Mouse (Mus musculus) forebrain, embryonic 13.5 days (tissue): ENCODE results near the gene Zbtb18. TPM values are rescaled to one million over a fixed set of nuclear protein-coding genes. Genes with fewer than 3 reads are reported as not detected.

Experiments used
- ATAC-seq: fragments of 200-750 bp; cut with Nextera tagmentation; 2 replicates; pipeline ENCODE4 v1.8.0; 2017
- H3K27ac ChIP-seq: fragments of 300-500 bp; sonication (generic); 2 replicates; pipeline ENCODE4 v1.5.1; 2015; ENCODE audit warnings: inconsistent platforms, mild to moderate bottlenecking, moderate library complexity
- H3K27me3 ChIP-seq: fragments of 300-500 bp; sonication (generic); 2 replicates; pipeline ENCODE4 v1.6.1; 2015; ENCODE audit warnings: mild to moderate bottlenecking, inconsistent platforms
- H3K36me3 ChIP-seq: fragments of 300-500 bp; sonication (generic); 2 replicates; pipeline ENCODE4 v1.6.1; 2015; ENCODE audit warnings: mild to moderate bottlenecking, inconsistent platforms; ENCODE audit not compliant: poor library complexity, severe bottlenecking
- H3K4me1 ChIP-seq: fragments of 300-500 bp; sonication (generic); 2 replicates; pipeline ENCODE4 v1.6.1; 2015; ENCODE audit warnings: inconsistent platforms
- H3K4me2 ChIP-seq: fragments of 300-500 bp; sonication (generic); 2 replicates; pipeline ENCODE4 v1.6.1; 2015; ENCODE audit warnings: inconsistent platforms, mild to moderate bottlenecking, moderate library complexity
- H3K4me3 ChIP-seq: fragments of 300-500 bp; sonication (generic); 2 replicates; pipeline ENCODE4 v1.5.1; 2015; ENCODE audit warnings: mild to moderate bottlenecking, inconsistent platforms
- H3K9ac ChIP-seq: fragments of 300-500 bp; sonication (generic); 2 replicates; pipeline ENCODE4 v1.6.1; 2015; ENCODE audit warnings: mild to moderate bottlenecking, inconsistent platforms
- H3K9me3 ChIP-seq: fragments of 300-500 bp; sonication (generic); replicated peaks from 2 replicates; pipeline ENCODE4 v1.6.1; 2016; ENCODE audit warnings: inconsistent platforms
- WGBS: fragments of 180-500 bp; shearing (Covaris S2); methylation state at CpG from one replicate; pipeline ENCODE4 v1.1.7; 2015; 5-methylcytosine and 5-hydroxymethylcytosine counted together
- polyA plus RNA-seq: library from polyadenylated mRNA; unstranded; fragments of >200 nt; fragmentation: Nextera tagmentation; extraction: Ambion mirVana; gene quantifications from 2 replicates; pipeline ENCODE4 v1.2.1, GENCODE M21; 2015

Gene Zbtb18
- polyA plus RNA-seq, 1 experiment from 2014 or later: 88.1 TPM

GRCm38 (mm10) chr1:177484680-177485079, 42.5 kb downstream of the Zbtb18 start:
- Histone ChIP-seq H3K4me3 (no peak overlapping the region), H3K4me2 (peak overlapping the region; percentile 15; the same call in 1 of the 2 replicates), H3K9ac (0 out of 2 replicates have a peak overlapping the region, but pooled peaks have one; percentile 37), H3K9me3 (no peaks in the 10 kb centered on the region; the same call in 1 of the 2 replicates), H3K4me1 (peaks cover 23% of the 10 kb centered on the region), H3K27ac (peak overlapping the region; percentile 68), H3K36me3 (no peaks in the 10 kb centered on the region), H3K27me3 (no peaks in the 10 kb centered on the region)
- peak; percentile 74 for ATAC-seq
- WGBS: 15% methylated on average over 7 of the region's 7 CpGs

GRCm38 (mm10) chr1:177489844-177490243, 47.7 kb downstream of the Zbtb18 start:
- Histone ChIP-seq H3K4me2 (no peak overlapping the region), H3K27me3 (no peaks in the 10 kb centered on the region), H3K27ac (no peak overlapping the region), H3K9ac (no peak overlapping the region), H3K9me3 (no peaks in the 10 kb centered on the region; the same call in 1 of the 2 replicates), H3K4me1 (peaks cover 18% of the 10 kb centered on the region), H3K36me3 (no peaks in the 10 kb centered on the region), H3K4me3 (no peak overlapping the region)
- 75% methylated on average over 7 of the region's 7 CpGs for WGBS
- ATAC-seq: no peak

- Histone ChIP-seq H3K27me3 (no peaks in the 10 kb centered on the region), H3K4me1 (peaks cover 16% of the 10 kb centered on the region), H3K27ac (no peak overlapping the region), H3K36me3 (no peaks in the 10 kb centered on the region), H3K4me2 (no peak overlapping the region), H3K4me3 (no peak overlapping the region), H3K9ac (no peak overlapping the region), H3K9me3 (no peaks in the 10 kb centered on the region; the same call in 1 of the 2 replicates)
- 52% methylated on average over 4 of the region's 4 CpGs for WGBS
- no peak for ATAC-seq
Measured at GRCm38 (mm10) chr1:177490808-177491207, 48.7 kb downstream of the Zbtb18 start.

GRCm38 (mm10) chr1:177491280-177491679, 49.1 kb downstream of the Zbtb18 start:
- Histone ChIP-seq H3K4me1 (peaks cover 13% of the 10 kb centered on the region), H3K4me3 (no peak overlapping the region)
- ATAC-seq: no peak

GRCm38 (mm10) chr1:177494306-177494705, 52.2 kb downstream of the Zbtb18 start:
- Histone ChIP-seq H3K9ac (no peak overlapping the region), H3K27ac (no peak overlapping the region), H3K9me3 (no peaks in the 10 kb centered on the region), H3K4me2 (no peak overlapping the region), H3K36me3 (no peaks in the 10 kb centered on the region), H3K27me3 (no peaks in the 10 kb centered on the region), H3K4me3 (no peak overlapping the region), H3K4me1 (peaks cover 13% of the 10 kb centered on the region)
- WGBS: 80% methylated on average over 8 of the region's 8 CpGs
- ATAC-seq: 0 out of 2 replicates have a peak, but pooled peaks have one; percentile 45

More at GRCm38 (mm10) chr1:177491280-177491679, 49.1 kb downstream of the Zbtb18 start:
- Histone ChIP-seq H3K9ac (no peak overlapping the region), H3K9me3 (no peaks in the 10 kb centered on the region; the same call in 1 of the 2 replicates), H3K27ac (no peak overlapping the region), H3K36me3 (no peaks in the 10 kb centered on the region), H3K27me3 (no peaks in the 10 kb centered on the region), H3K4me2 (no peak overlapping the region)
- 87% methylated on average over 8 of the region's 8 CpGs for WGBS

- no peaks in the 10 kb centered on the region for H3K36me3 ChIP-seq
- no peak overlapping the region for H3K4me2 ChIP-seq
- no peaks in the 10 kb centered on the region for H3K9me3 ChIP-seq
- H3K4me1 ChIP-seq: peaks cover 13% of the 10 kb centered on the region
- ATAC-seq: no peak
- H3K9ac ChIP-seq: no peak overlapping the region
- H3K4me3 ChIP-seq: no peak overlapping the region
- 49% methylated on average over 9 of the region's 9 CpGs for WGBS
- no peak overlapping the region for H3K27ac ChIP-seq
- no peaks in the 10 kb centered on the region for H3K27me3 ChIP-seq
Measured at GRCm38 (mm10) chr1:177494913-177495542, 52.9 kb downstream of the Zbtb18 start.

Other genes with a start within 250 kb of the Zbtb18 start
- 24.8 and 25.1 TPM in 2 replicates for gene Akt3, start 184.1 kb upstream of the Zbtb18 start, polyA plus RNA-seq